Mouse (Mus musculus) cortical plate, adult 2 months (tissue): ENCODE measurements at regions not wholly inside any gene's neighbourhood (a gene's known extent, or its start where the extent isn't known, plus 50 kb on each side); places are given as distances from the start of the nearest gene placed in this dataset.

Source experiments
- H3K27ac ChIP-seq: fragments of 200-500 bp; 2 replicates; pipeline ENCODE4 v1.5.1; 2012; ENCODE audit warnings: low read length, control low read depth, inconsistent platforms; ENCODE audit not compliant: insufficient read depth
- H3K4me1 ChIP-seq: fragments of 200-500 bp; 2 replicates; pipeline ENCODE4 v1.6.1; 2011; ENCODE audit warnings: low read length; ENCODE audit not compliant: control insufficient read depth, insufficient read depth
- H3K4me3 ChIP-seq: fragments of 200-500 bp; 2 replicates; pipeline ENCODE4 v1.5.1; 2011; ENCODE audit warnings: mild to moderate bottlenecking, low read length, control low read depth; ENCODE audit not compliant: insufficient read depth
- CTCF ChIP-seq: fragments of 200-500 bp; IDR thresholded peaks from 2 replicates; pipeline ENCODE4 v1.5.1; 2011; ENCODE audit warnings: mild to moderate bottlenecking, control low read depth, low read length; ENCODE audit not compliant: insufficient read depth; ENCODE audit errors: extremely low read depth
- POLR2A ChIP-seq: fragments of 200-500 bp; IDR thresholded peaks from 2 replicates; pipeline ENCODE4 v1.6.1; 2011; ENCODE audit warnings: mild to moderate bottlenecking, low read length, control low read depth; ENCODE audit not compliant: insufficient read depth; ENCODE audit errors: extremely low read depth

DNA sequence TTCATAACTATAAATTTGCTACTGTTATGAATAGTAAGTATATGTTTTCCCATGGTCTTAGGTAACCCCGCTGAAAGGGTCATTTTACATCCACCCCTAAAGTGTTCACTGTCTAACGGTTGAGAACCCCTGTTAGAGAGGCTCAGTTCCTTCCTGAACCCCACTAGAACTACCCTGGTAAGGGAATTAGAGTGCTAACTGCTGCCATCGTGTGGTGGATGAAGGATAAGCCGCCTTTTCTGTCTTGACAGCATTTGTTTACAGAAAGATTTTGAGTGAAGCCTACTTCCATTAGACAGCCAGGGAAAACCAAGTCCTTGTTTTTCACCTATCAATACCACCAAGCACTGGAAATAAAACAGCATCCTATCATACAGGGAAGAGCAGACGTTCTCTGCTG is 90.3 kb upstream of the Tbx22 start:
- no peak overlapping the region for H3K4me3 ChIP-seq
- TF ChIP-seq CTCF (peak; percentile 30; the same call in 1 of the 2 replicates), POLR2A (no peak)
- H3K4me1 ChIP-seq = no peaks in the 10 kb centered on the region
- H3K27ac ChIP-seq = no peak overlapping the region
